ENCODE assay signal across 13 mouse cellular contexts in the genomic region with DNA sequence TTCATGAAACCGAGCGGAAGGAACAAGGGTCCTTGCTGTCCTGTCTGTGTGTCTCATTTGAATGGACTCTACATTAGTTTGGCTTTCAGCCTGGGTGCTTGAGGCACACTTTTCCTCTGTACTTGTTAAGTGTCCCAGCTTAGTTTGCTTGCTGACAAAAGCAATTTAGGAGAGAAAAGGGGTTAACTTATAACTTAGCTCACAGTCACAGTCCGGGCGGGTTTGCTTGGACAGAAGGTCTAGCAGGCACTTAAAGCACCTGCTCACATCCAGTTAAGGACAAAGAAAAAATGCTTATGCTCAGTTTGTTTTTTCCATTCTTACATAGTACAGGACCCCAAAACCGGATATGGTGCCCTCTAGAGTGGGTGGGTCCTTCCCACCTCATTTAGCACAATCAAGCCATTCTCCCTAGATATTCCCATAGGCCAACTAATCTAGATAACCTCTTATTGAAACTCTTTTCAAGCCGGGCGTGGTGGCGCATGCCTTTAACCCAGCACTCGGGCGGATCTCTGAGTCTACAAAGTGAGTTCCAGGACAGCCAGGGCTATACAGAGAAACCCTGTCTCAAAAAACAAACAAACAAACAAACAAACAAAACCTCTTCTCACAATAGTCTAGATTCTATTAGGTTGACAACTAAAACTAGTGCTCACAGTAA. TPM values are rescaled to one million over a fixed set of nuclear protein-coding genes. Genes with fewer than 3 reads are reported as not detected.
DNase-seq lines count a peak whose midpoint lies in the region; ATAC-seq lines count a peak whose summit lies in the region.
"Had no signal": no experiment of that assay in that cellular context is flagged by ENCODE, and none has a peak within 500 bp of the region (broad histone marks: within the 10 kb centered on the region; RNA-seq: fewer than 3 reads in every experiment).

No protein-coding gene starts in this region.

- H3K27me3 ChIP-seq in heart, embryonic 12.5 days (replicated peaks), result no peaks in the 10 kb centered on the region
- H3K27me3 ChIP-seq in lung, embryonic 16.5 days (ENCODE audit: control insufficient read depth, insufficient read depth, low read depth, low read length), result no peaks in the 10 kb centered on the region
- H3K27me3 ChIP-seq in neural tube, embryonic 13.5 days, result no peaks in the 10 kb centered on the region
- H3K27me3 ChIP-seq: Patski had no signal

- intact Hi-C loops in heart, postnatal 10 days (cut with DNase I), result no loop called here

- 62% methylated on average over 10 of the region's 10 CpGs for WGBS in heart, embryonic 12.5 days
- 42% methylated on average over 10 of the region's 10 CpGs for WGBS in lung, embryonic 16.5 days
- 30% methylated on average over 10 of the region's 10 CpGs for WGBS in neural tube, embryonic 13.5 days

- peak overlapping the region; percentile 58; the same call in 1 of the 2 replicates for H3K27ac ChIP-seq in heart, embryonic 12.5 days (ENCODE audit: poor library complexity, severe bottlenecking)
- peak overlapping the region; percentile 77 for H3K27ac ChIP-seq in lung, embryonic 16.5 days (ENCODE audit: low read length)
- 0 out of 2 replicates have a peak overlapping the region, but pooled peaks have one; percentile 3 for H3K27ac ChIP-seq in neural tube, embryonic 13.5 days (replicated peaks)

- no peak for DNase-seq in heart, postnatal 10 days
- DNase-seq in lung, postnatal 10 days, result no peak
- peak; percentile 31 for DNase-seq in kidney, adult 18-20 months
- DNase-seq in frontal cortex, postnatal 25 days (ENCODE audit: low spot score in 2 of 2), result no peak
- no peak for DNase-seq in cerebellum, adult 11-12 months
- DNase-seq: cerebellum, adult 9-10 months; gastrocnemius, postnatal 36 days; right cerebral cortex, postnatal 4 days had no signal

- no peak overlapping the region for H3K9ac ChIP-seq in heart, embryonic 12.5 days
- no peak overlapping the region for H3K9ac ChIP-seq in lung, embryonic 16.5 days (ENCODE audit: low read length)
- no peak overlapping the region for H3K9ac ChIP-seq in neural tube, embryonic 13.5 days

- peaks cover 43% of the 10 kb centered on the region for H3K4me1 ChIP-seq in heart, embryonic 12.5 days (replicated peaks)
- H3K4me1 ChIP-seq in lung, embryonic 16.5 days (replicated peaks; ENCODE audit: control insufficient read depth, insufficient read depth, low read length), result peaks cover 42% of the 10 kb centered on the region
- H3K4me1 ChIP-seq in neural tube, embryonic 13.5 days (replicated peaks), result peaks cover 39% of the 10 kb centered on the region

- no peak overlapping the region for H3K4me3 ChIP-seq in heart, embryonic 12.5 days
- no peak overlapping the region for H3K4me3 ChIP-seq in lung, embryonic 16.5 days (ENCODE audit: low read length)
- no peak overlapping the region for H3K4me3 ChIP-seq in neural tube, embryonic 13.5 days

- H3K4me2 ChIP-seq in heart, embryonic 12.5 days, result no peak overlapping the region
- H3K4me2 ChIP-seq in lung, embryonic 16.5 days (ENCODE audit: low read depth, low read length), result peak overlapping the region; percentile 18; the same call in 1 of the 2 replicates
- no peak overlapping the region for H3K4me2 ChIP-seq in neural tube, embryonic 13.5 days

- peak; percentile 51; the same call in 1 of the 2 replicates for ATAC-seq in heart, embryonic 12.5 days (ENCODE audit: insufficient number of reproducible peaks, low FRiP score)
- peak; percentile 50 for ATAC-seq in lung, embryonic 16.5 days (ENCODE audit: low read depth)
- ATAC-seq in neural tube, embryonic 13.5 days (ENCODE audit: low read depth), result 0 out of 2 replicates have a peak, but pooled peaks have one; percentile 33
- ATAC-seq: CD4-positive, CD25-positive, alpha-beta regulatory T cell, adult 4 months; Patski had no signal

- no peaks in the 10 kb centered on the region; the same call in 1 of the 2 replicates for H3K9me3 ChIP-seq in heart, embryonic 12.5 days (replicated peaks)
- H3K9me3 ChIP-seq in lung, embryonic 16.5 days (ENCODE audit: control insufficient read depth, low read length), result no peaks in the 10 kb centered on the region
- no peaks in the 10 kb centered on the region for H3K9me3 ChIP-seq in neural tube, embryonic 13.5 days

- peaks cover 3% of the 10 kb centered on the region; the same call in 1 of the 2 replicates for H3K36me3 ChIP-seq in heart, embryonic 12.5 days
- peaks cover 4% of the 10 kb centered on the region; the same call in 1 of the 2 replicates for H3K36me3 ChIP-seq in lung, embryonic 16.5 days (ENCODE audit: control insufficient read depth, insufficient read depth, low read length)
- H3K36me3 ChIP-seq in neural tube, embryonic 13.5 days, result 0 out of 2 replicates have a peak, but pooled peaks cover 1% of the 10 kb centered on the region

RNA-seq across cellular contexts. Expression of a gene that starts 17.9 kb away (rescaled TPM):
- 46.5 and 55.4 TPM in 2 replicates for polyA plus RNA-seq in heart, embryonic 12.5 days (2016; fragmentation: Nextera tagmentation; extraction: Ambion mirVana)
- 10 to 100 TPM; 87.9 to 91.3 TPM for total RNA-seq in heart, postnatal 10 days (2021)
- polyA plus RNA-seq in lung, embryonic 16.5 days (2015; fragmentation: Nextera tagmentation; extraction: Ambion mirVana), result 44.4 and 52.8 TPM in 2 replicates
- polyA plus RNA-seq in neural tube, embryonic 13.5 days (2015; fragmentation: Nextera tagmentation; extraction: Ambion mirVana), result 60.6 and 69.5 TPM in 2 replicates

Comparison
In these comparisons a context has a peak if more than half of its experiments do, and no peak if none do; other contexts are left out.
1. H3K27ac ChIP-seq: peak in every context shown above with its lines; median percentile 77 in lung, embryonic 16.5 days; 58 in heart, embryonic 12.5 days; 3 in neural tube, embryonic 13.5 days.